Mouse (Mus musculus) lung, adult 2 months (tissue): Measurements from ENCODE around the gene Fgd1.

Experiments used
- CTCF ChIP-seq: fragments of 200-500 bp; IDR thresholded peaks from 2 replicates; pipeline ENCODE4 v1.5.1; 2011; ENCODE audit warnings: mild to moderate bottlenecking, low read length, control low read depth; ENCODE audit not compliant: insufficient read depth
- POLR2A ChIP-seq: fragments of 200-500 bp; IDR thresholded peaks from 2 replicates; pipeline ENCODE4 v1.6.1; 2011; ENCODE audit warnings: low read depth, mild to moderate bottlenecking, control low read depth, low read length, borderline replicate concordance; ENCODE audit errors: extremely low read depth

DNA sequence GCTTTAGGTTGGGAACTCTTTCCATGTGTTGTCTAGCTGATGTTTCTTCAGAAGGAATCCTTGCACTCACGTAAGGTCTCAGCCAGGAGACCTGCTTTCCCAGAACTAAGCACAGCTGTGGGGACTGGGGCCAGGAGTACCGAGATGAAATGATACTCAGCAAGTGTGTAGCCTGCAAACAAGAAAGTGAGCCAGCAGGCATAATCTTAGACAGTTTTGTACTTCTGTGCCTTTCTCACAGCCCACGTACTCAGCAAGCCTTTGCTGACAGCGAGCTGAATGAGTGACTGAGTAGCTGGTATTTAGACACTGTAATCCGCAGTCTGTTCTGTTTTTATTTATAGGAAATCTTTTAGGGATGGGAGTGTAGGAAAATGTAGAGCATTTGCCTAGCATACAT, 21.9 kb downstream of the Fgd1 start:
- no peak for TF ChIP-seq POLR2A
- TF ChIP-seq CTCF: no peak
